Mouse (Mus musculus): ENCODE results near the gene Cgnl1. TPM values are rescaled to one million over a fixed set of nuclear protein-coding genes. Genes with fewer than 3 reads are reported as not detected.

The Cgnl1 gene
- polyA plus RNA-seq, 1 experiment from 2014 or later: 8.9 TPM

DNA sequence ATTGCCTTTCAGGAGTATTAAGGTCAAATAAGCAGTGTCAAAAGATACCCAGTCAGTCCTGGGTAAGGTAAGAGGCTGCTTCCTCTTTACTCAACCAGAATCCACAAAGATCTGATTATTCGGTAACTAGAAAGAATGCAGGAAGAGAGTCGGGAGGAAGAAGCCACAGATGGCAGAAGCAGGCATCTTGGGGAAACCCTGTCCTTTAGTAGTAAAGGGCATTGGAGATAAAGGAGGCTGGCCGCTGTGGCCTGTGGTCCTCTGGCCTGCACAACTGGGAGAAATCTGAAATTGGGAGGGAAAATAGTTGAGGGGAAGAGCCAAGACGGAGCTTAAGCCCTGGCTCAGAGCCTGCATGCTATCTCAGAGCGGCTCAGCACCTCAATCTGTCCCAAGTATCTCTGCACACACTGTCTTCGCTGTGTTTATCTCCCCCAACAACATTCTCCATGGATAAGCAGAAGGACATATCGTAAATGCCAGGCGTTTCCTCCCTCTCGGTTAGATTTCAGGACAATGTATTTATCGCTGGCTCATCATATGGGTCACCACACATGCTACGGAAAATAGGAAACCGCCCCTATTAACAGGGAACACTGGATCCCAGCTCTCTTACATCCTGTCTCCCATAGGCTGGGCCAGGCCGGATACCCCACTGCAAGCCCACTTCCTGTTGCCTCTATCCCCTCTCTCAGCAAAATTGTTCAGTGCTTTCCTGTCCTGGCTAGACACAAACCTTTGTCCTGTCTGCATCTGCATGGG lies 164.9 kb downstream of the Cgnl1 start:
- ATAC-seq (ENCODE audit: low FRiP score): no peak
- H3K27me3 ChIP-seq: no peaks in the 10 kb centered on the region
- H3K4me1 ChIP-seq (replicated peaks): 0 out of 2 replicates have a peak, but pooled peaks cover 6% of the 10 kb centered on the region
- no peak overlapping the region for H3K9ac ChIP-seq
- H3K9me3 ChIP-seq: no peaks in the 10 kb centered on the region
- H3K4me3 ChIP-seq: no peak overlapping the region
- H3K36me3 ChIP-seq: no peaks in the 10 kb centered on the region
- no peak overlapping the region for H3K27ac ChIP-seq
- H3K4me2 ChIP-seq: no peak overlapping the region
- 82% methylated on average over 13 of the region's 13 CpGs for WGBS

DNA sequence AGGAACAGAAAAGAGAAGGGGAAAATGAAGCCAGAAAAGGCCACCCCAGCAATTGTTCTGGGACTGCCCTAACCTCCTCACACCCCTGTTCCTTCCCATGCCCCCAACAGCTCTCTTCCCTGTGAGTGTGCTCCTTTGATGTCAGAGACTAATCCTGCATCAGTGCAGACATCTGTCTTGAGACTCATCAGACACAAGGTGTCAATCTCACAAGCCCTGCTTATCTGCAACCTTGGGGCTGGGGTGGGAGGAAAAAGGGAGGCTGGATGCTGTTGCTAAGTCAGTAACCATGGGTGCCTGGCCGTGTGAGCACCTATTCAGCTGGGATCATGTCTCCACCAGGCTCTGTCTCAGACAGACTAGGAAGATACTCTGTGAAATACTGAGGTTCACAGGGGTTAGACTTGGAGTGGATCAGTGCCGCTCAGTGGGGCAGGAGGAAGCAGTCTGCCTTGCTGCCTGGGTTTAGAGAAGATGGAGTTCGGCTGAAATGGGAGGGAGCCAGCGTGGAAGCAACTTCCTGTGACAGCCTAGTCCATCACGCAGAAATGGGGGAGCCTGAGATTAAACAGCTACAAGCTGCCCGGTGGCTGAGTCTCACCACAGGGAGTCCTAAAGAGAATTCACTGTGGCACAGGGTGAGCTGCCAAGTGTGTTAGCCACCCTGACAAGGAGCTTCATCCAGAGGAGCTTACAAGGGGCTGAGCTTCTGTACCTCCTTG lies 166.3 kb downstream of the Cgnl1 start:
- H3K4me2 ChIP-seq: no peak overlapping the region
- H3K4me1 ChIP-seq (replicated peaks): 0 out of 2 replicates have a peak, but pooled peaks cover 6% of the 10 kb centered on the region
- peak overlapping the region; percentile 29; the same call in 1 of the 2 replicates for H3K9ac ChIP-seq
- no peak for ATAC-seq (ENCODE audit: low FRiP score)
- 49% methylated on average over 6 of the region's 6 CpGs for WGBS
- H3K9me3 ChIP-seq: no peaks in the 10 kb centered on the region
- no peaks in the 10 kb centered on the region for H3K27me3 ChIP-seq
- no peak overlapping the region for H3K27ac ChIP-seq
- H3K36me3 ChIP-seq: no peaks in the 10 kb centered on the region
- no peak overlapping the region for H3K4me3 ChIP-seq

DNA sequence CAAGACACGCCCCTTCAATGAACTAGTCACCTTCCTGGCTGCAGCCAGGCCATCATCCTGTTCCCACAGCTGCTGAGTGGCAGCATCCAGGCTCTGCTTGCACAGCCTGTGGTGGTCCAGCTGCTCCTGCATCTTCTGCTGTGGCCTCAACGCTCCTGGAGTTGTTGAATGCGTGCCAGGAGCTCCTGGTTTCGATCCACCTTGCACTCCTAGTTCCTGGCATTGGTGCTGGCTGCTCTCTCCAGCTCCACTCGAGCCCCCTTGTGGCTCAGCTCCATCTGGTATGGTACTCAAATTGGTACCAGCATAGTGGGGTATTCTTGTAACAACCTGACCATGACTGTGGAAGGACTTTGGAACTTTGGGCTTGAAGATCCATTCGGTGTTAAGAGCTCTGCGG lies 171.5 kb downstream of the Cgnl1 start:
- Histone ChIP-seq H3K9me3 (no peaks in the 10 kb centered on the region), H3K4me1 (replicated peaks) (no peaks in the 10 kb centered on the region), H3K4me3 (no peak overlapping the region), H3K4me2 (no peak overlapping the region), H3K27me3 (peaks cover 5% of the 10 kb centered on the region; the same call in 1 of the 2 replicates), H3K36me3 (no peaks in the 10 kb centered on the region), H3K9ac (no peak overlapping the region), H3K27ac (no peak overlapping the region)
- WGBS: 83% methylated on average over 7 of the region's 7 CpGs
- ATAC-seq (ENCODE audit: low FRiP score): no peak

DNA sequence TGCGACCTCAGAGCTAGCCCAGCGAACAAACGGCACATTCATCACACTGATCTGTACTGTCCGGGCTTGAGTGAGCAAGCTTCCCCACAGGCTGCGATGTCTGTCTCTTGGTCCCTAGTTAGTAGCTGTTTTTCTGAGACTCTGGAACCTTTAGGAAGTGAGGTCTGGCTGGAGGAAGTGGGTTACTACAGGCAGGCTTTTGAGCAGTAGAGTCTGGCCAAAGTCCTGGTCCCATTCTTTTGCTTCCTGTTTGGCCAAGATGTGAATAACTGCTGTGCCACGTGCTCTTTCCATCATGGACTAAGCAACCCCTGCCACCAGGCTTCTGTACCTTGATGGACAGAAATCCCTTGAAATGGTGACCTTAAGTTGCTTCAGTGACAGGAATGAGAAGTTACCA lies 174.5 kb downstream of the Cgnl1 start:
- no peaks in the 10 kb centered on the region for H3K9me3 ChIP-seq
- WGBS: 70% methylated on average over 6 of the region's 6 CpGs
- no peak overlapping the region for H3K9ac ChIP-seq

DNA sequence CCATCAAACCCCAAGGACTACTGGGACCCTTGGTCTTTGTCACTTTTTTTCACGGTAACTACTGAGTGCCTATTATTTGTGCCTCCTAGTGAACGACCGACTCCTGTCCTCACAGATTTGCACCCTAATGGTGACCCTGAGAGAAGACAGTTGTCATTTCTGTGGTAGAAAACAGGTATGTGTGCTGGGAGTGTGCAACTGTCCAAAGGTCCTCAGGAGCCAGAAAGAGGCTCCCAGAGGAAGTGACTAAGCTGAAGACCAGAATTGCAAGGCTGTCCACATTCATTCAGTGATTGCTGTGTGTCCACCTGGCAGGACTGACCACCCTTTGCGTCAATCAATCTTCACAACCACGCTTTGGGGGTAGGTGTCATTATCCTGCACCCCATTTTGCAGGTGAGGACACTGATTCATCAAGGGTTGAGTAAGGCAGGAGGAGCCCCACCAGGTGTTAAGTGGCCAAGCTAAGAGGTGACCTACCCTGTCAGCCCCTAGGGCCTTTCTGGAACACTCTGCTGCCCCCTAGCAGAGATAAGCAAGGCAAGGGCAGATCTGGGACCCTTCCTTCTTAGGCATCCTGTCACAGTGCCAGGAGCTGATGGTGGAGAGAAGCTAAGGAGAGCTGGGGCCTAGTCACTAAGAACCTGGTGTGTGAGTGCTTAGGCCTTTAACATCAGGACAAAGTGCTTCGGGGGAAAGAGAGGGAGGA lies 178.7 kb downstream of the Cgnl1 start:
- Histone ChIP-seq H3K4me1 (replicated peaks) (peaks cover 11% of the 10 kb centered on the region), H3K9me3 (no peaks in the 10 kb centered on the region), H3K4me2 (peak overlapping the region; percentile 91), H3K36me3 (no peaks in the 10 kb centered on the region), H3K9ac (peak overlapping the region; percentile 78; the same call in 1 of the 2 replicates), H3K27ac (no peak overlapping the region), H3K27me3 (peaks cover 16% of the 10 kb centered on the region; the same call in 1 of the 2 replicates), H3K4me3 (peak overlapping the region; percentile 59)
- 22% methylated on average over 5 of the region's 6 CpGs for WGBS
- ATAC-seq (ENCODE audit: low FRiP score): no peak

More for the DNA sequence above, 174.5 kb downstream of the Cgnl1 start:
- Histone ChIP-seq H3K4me1 (replicated peaks) (peaks cover 9% of the 10 kb centered on the region), H3K27ac (no peak overlapping the region), H3K4me3 (no peak overlapping the region), H3K4me2 (no peak overlapping the region), H3K36me3 (no peaks in the 10 kb centered on the region), H3K27me3 (peaks cover 15% of the 10 kb centered on the region; the same call in 1 of the 2 replicates)
- ATAC-seq (ENCODE audit: low FRiP score): no peak

DNA sequence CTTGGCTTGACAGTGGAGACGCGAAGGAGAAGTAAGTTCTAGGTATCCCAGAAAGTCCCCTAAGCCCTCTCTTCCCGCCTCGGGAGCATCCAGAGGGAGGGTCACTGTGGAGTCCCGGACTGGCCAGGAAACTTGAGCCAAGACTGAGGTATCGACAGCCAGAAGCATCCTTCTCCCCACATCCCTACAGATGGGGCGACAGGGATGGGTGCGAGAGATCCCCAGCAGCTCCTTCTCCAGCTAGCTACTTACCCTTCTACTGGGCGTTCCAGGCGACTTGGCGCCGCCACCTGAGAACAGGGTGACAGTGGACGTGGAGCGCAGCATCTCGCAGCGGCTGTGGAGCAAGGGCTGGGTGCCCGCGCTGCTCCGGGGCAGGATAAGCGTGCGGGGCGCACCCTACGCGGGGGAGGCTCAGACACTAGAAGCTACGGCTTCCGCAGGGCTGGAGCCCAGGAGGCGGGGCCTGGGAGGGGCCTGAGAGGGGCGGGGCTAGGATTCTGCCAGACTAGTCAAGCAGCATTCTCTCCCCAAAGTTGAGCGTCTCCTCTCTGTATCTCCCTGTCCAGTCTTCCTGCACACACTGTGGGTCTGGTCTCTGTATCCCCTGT lies 179.4 kb downstream of the Cgnl1 start, which contains the start of gene Myzap:
Gene Myzap (minus strand): TSS at position 423 of the 611 bp plus-strand sequence.
- Histone ChIP-seq H3K4me1 (replicated peaks) (peaks cover 11% of the 10 kb centered on the region), H3K27me3 (peaks cover 16% of the 10 kb centered on the region; the same call in 1 of the 2 replicates), H3K9me3 (no peaks in the 10 kb centered on the region), H3K36me3 (no peaks in the 10 kb centered on the region), H3K4me3 (peak within 1 kb of the TSS; percentile 59), H3K27ac (no peak within 1 kb of the TSS), H3K9ac (peak within 1 kb of the TSS; percentile 78), H3K4me2 (peak within 1 kb of the TSS; percentile 91)
- peak; percentile 91 for ATAC-seq (ENCODE audit: low FRiP score)
- 2% methylated on average over 29 of the region's 29 CpGs for WGBS

DNA sequence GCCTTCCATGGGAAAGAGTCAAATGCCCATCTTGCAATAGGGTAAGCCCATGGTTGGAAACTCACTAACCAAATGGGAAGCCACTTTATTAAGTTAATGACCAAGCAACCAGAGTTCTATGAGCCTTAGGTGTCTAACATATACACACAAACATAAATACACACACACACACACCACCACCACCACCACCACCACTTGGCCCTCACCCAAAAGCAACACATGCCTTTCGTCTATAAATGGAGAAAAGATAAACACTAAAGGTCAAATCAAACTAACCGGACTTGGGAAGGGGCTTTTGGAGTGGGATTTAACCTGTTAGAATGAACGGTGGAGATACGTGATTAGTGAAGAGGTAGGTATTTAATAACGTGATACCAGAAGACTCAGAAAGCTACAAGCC lies 180.3 kb downstream of the Cgnl1 start:
- Histone ChIP-seq H3K4me3 (no peak overlapping the region), H3K9ac (no peak overlapping the region), H3K4me2 (no peak overlapping the region), H3K4me1 (replicated peaks) (peaks cover 11% of the 10 kb centered on the region), H3K36me3 (no peaks in the 10 kb centered on the region), H3K27me3 (peaks cover 16% of the 10 kb centered on the region; the same call in 1 of the 2 replicates), H3K9me3 (no peaks in the 10 kb centered on the region), H3K27ac (no peak overlapping the region)
- ATAC-seq (ENCODE audit: low FRiP score): no peak
- WGBS: 81% methylated on average over 5 of the region's 5 CpGs

DNA sequence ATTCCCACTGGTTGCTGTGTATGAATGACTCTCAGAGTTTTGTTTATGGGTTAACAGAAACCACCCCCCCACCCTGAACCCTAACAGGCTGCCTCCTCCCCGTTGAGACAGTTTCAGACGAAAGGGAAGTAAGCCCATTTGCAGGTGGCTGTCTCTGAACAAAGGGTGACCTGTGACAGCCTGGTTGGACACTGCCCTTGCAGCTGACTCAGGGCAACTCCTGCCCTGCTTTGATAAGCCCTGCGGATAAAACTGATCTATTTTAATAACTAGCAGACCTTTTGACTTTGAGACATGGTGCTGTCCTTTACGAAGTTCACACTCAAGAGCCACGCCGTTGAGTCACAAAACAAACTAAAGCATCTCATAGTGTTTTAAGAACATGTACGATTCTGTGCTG lies 181.6 kb downstream of the Cgnl1 start:
- WGBS: 85% methylated on average over 7 of the region's 7 CpGs
- peaks cover 11% of the 10 kb centered on the region for H3K4me1 ChIP-seq (replicated peaks)
- H3K4me2 ChIP-seq: no peak overlapping the region
- H3K9ac ChIP-seq: no peak overlapping the region
- no peak overlapping the region for H3K27ac ChIP-seq
- no peaks in the 10 kb centered on the region; the same call in 1 of the 2 replicates for H3K36me3 ChIP-seq
- ATAC-seq (ENCODE audit: low FRiP score): no peak
- H3K9me3 ChIP-seq: 0 out of 2 replicates have a peak, but pooled peaks cover 9% of the 10 kb centered on the region
- no peak overlapping the region for H3K4me3 ChIP-seq
- peaks cover 16% of the 10 kb centered on the region; the same call in 1 of the 2 replicates for H3K27me3 ChIP-seq

DNA sequence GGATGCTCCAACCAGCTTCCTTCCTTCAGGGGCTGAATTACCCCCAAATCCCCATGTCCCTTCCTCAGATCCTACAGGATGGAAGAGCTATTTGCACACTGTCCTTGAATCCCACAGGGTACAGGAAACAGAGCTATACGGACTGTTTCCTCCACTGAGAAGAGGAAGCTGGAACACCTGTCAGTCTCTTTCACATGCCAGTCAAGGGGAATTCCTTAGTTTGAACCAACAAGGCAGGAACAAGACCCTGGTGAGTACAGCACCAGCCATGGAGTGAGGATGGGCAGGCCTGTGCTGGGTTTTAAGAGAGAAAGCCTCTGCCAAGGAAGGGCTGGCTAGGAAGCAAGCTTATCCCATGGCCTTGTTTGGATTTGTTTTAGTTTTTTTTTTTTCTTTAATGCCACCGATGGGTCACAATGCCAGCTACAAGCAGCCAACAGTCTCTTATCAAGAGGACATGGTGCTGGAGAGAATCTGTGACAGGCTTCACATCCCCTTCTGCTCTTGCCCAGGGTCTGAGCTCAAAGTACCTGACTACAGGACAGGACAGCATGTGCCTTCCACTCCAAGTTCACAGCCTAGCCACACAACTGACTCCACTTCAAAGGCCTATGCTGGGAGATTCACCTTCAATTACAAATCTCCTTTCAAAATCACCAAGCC lies 182.3 kb downstream of the Cgnl1 start:
- no peak overlapping the region for H3K27ac ChIP-seq
- peaks cover 16% of the 10 kb centered on the region; the same call in 1 of the 2 replicates for H3K27me3 ChIP-seq
- 79% methylated on average over 2 of the region's 2 CpGs for WGBS
- H3K9me3 ChIP-seq: 0 out of 2 replicates have a peak, but pooled peaks cover 12% of the 10 kb centered on the region
- no peak overlapping the region for H3K9ac ChIP-seq
- ATAC-seq (ENCODE audit: low FRiP score): no peak
- peaks cover 11% of the 10 kb centered on the region for H3K4me1 ChIP-seq (replicated peaks)
- no peak overlapping the region for H3K4me3 ChIP-seq
- no peak overlapping the region for H3K4me2 ChIP-seq
- H3K36me3 ChIP-seq: no peaks in the 10 kb centered on the region; the same call in 1 of the 2 replicates

DNA sequence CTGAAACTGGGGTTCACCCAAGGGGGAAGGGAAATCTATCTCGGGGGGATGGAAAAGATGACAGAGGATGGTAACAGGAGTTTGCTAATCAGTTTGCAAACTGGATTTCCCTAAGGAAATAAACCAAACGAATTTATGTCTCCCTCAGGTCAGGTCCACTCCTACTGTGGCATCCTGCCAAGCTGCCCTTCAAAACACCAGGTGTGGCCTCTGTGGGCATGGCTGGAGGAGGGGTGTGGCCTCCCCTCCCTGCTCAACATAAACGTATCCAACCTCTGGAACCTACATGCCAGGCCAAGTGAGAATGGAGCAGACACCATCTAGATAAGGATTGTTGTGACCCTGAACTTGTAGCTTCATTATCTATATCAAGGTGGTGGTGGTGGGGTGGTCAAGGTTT lies 185.0 kb downstream of the Cgnl1 start:
- Histone ChIP-seq H3K27ac (no peak overlapping the region), H3K4me1 (replicated peaks) (no peaks in the 10 kb centered on the region), H3K27me3 (peaks cover 2% of the 10 kb centered on the region; the same call in 1 of the 2 replicates), H3K4me3 (no peak overlapping the region), H3K36me3 (no peaks in the 10 kb centered on the region; the same call in 1 of the 2 replicates), H3K9ac (no peak overlapping the region), H3K9me3 (0 out of 2 replicates have a peak, but pooled peaks cover 12% of the 10 kb centered on the region), H3K4me2 (no peak overlapping the region)
- WGBS: 58% methylated on average over 3 of the region's 3 CpGs
- ATAC-seq (ENCODE audit: low FRiP score): no peak

DNA sequence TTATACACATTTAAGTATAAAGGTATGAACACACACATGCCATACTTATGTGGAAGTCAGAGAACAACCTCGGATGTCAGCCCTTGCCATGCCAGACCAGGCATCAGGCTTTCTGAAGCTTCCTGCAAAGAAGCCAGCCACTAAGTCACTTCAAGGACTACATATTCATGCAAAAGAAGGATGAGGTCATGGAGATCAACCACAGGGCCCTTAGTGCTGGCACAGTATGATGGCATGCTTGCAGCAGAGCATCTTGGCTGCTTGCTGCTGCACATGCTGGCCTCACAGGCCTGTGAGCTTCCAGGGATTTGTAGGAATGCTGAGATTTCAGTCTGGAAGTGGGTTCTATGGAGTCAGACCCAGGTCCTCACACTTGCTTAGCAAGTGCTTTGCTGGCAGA lies 188.6 kb downstream of the Cgnl1 start:
- Histone ChIP-seq H3K4me3 (no peak overlapping the region), H3K36me3 (no peaks in the 10 kb centered on the region; the same call in 1 of the 2 replicates), H3K27ac (no peak overlapping the region), H3K4me2 (no peak overlapping the region), H3K27me3 (no peaks in the 10 kb centered on the region), H3K9ac (no peak overlapping the region), H3K9me3 (0 out of 2 replicates have a peak, but pooled peaks cover 12% of the 10 kb centered on the region), H3K4me1 (replicated peaks) (0 out of 2 replicates have a peak, but pooled peaks cover 6% of the 10 kb centered on the region)
- WGBS: 76% methylated on average over 1 of the region's 1 CpGs
- ATAC-seq (ENCODE audit: low FRiP score): no peak
